Mouse (Mus musculus): ENCODE results near the gene Rnf186.
"Not testable (repeated sequence)": the region's sequence is repeated elsewhere in the genome, so short reads cannot be mapped to it uniquely, and the experiment has no call there.

Gene Rnf186

GRCm38 (mm10) chr4:138972139-138972826 is 5.4 kb downstream of the Rnf186 start:
- peak; percentile 54 for DNase-seq (ENCODE audit: low spot score)

GRCm38 (mm10) chr4:138972827-138973718 is 6.2 kb downstream of the Rnf186 start, which contains the start of gene Tmco4:
TSS of gene Tmco4 (plus strand) at chr4:138972888.
- peak; percentile 78 for DNase-seq (ENCODE audit: low spot score)

GRCm38 (mm10) chr4:138973719-138974115 is 6.8 kb downstream of the Rnf186 start:
- no peak for DNase-seq (ENCODE audit: low spot score)

GRCm38 (mm10) chr4:138974540-138974939 is 7.6 kb downstream of the Rnf186 start:
- not testable (repeated sequence) for DNase-seq (ENCODE audit: low spot score)

- no peak for DNase-seq (ENCODE audit: low spot score)
These were observed 8.3 kb downstream of the Rnf186 start for GRCm38 (mm10) chr4:138975194-138975593.

- no peak for DNase-seq (ENCODE audit: low spot score)
These were observed 9.1 kb downstream of the Rnf186 start for GRCm38 (mm10) chr4:138976046-138976445.

- no peak for DNase-seq (ENCODE audit: low spot score)
These were observed 13.1 kb downstream of the Rnf186 start for GRCm38 (mm10) chr4:138980021-138980420.

GRCm38 (mm10) chr4:138980771-138981420 is 14.0 kb downstream of the Rnf186 start:
- DNase-seq (ENCODE audit: low spot score) = no peak

GRCm38 (mm10) chr4:138983422-138983821 is 16.5 kb downstream of the Rnf186 start:
- no peak for DNase-seq (ENCODE audit: low spot score)

- no peak for DNase-seq (ENCODE audit: low spot score)
These were observed 17.8 kb downstream of the Rnf186 start for GRCm38 (mm10) chr4:138984744-138985143.

GRCm38 (mm10) chr4:138986280-138986679 is 19.4 kb downstream of the Rnf186 start:
- no peak for DNase-seq (ENCODE audit: low spot score)

- no peak for DNase-seq (ENCODE audit: low spot score)
These were observed 27.5 kb downstream of the Rnf186 start for GRCm38 (mm10) chr4:138994389-138994788.

GRCm38 (mm10) chr4:138996410-138996809 is 29.5 kb downstream of the Rnf186 start:
- DNase-seq (ENCODE audit: low spot score) = no peak

GRCm38 (mm10) chr4:138997121-138997520 is 30.2 kb downstream of the Rnf186 start:
- no peak for DNase-seq (ENCODE audit: low spot score)

- no peak for DNase-seq (ENCODE audit: low spot score)
These were observed 31.7 kb downstream of the Rnf186 start for GRCm38 (mm10) chr4:138998611-138999010.

- DNase-seq (ENCODE audit: low spot score) = no peak
These were observed 34.1 kb downstream of the Rnf186 start for GRCm38 (mm10) chr4:139001026-139001425.

- peak; percentile 41 for DNase-seq (ENCODE audit: low spot score)
These were observed 34.5 kb downstream of the Rnf186 start for GRCm38 (mm10) chr4:139001433-139001832.

GRCm38 (mm10) chr4:139004067-139004466 is 37.2 kb downstream of the Rnf186 start:
- no peak for DNase-seq (ENCODE audit: low spot score)

GRCm38 (mm10) chr4:139005214-139005613 is 38.3 kb downstream of the Rnf186 start:
- no peak for DNase-seq (ENCODE audit: low spot score)

GRCm38 (mm10) chr4:139007353-139007752 is 40.4 kb downstream of the Rnf186 start:
- no peak for DNase-seq (ENCODE audit: low spot score)

- DNase-seq (ENCODE audit: low spot score) = no peak
These were observed 41.1 kb downstream of the Rnf186 start for GRCm38 (mm10) chr4:139007981-139008536.

GRCm38 (mm10) chr4:139011201-139011702 is 44.3 kb downstream of the Rnf186 start:
- no peak for DNase-seq (ENCODE audit: low spot score)

Measured in ovary, postnatal 36 days (tissue).